Mouse (Mus musculus): ENCODE results near the gene Gm19402. TPM values are rescaled to one million over a fixed set of nuclear protein-coding genes. Genes with fewer than 3 reads are reported as not detected.
"Not testable (repeated sequence)": the region's sequence is repeated elsewhere in the genome, so short reads cannot be mapped to it uniquely, and the experiment has no call there.

The Gm19402 gene
- not detected in 2 replicates for polyA plus RNA-seq (2015; fragmentation: Nextera tagmentation; extraction: Ambion mirVana)

DNA sequence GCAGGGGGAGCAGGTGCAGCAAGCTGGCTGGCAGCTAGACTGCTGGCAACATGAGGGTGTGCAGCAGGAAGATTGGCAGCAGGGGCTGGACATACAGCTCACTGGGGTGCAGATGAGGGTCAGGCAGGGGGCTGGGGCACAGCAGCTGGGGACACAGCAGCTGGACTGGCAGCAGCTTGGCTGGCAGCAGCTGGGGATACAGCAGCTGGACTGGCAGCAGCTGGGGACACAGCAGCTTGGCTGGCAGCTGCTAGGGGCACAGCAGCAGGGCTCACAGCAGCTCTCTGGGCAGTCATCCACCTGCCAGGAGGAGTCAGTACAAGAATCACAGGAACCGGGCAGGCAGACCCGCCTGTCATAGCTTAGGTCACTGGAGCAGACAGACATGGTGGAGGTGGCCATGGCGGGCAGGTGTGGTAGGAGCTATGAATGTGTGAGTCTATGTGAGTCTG is at the start of gene Gm19402:
Gm19402 (minus strand) TSS at position 402 of the 452 bp plus-strand sequence.
- 80% methylated on average over 3 of the region's 3 CpGs for WGBS
- H3K9me3 ChIP-seq (replicated peaks; ENCODE audit: control insufficient read depth, low read length); H3K4me2 ChIP-seq (ENCODE audit: low read depth, low read length); ATAC-seq (replicated peaks; ENCODE audit: extremely low read depth, insufficient read depth, low FRiP score); H3K27ac ChIP-seq (ENCODE audit: low read length); H3K4me1 ChIP-seq (ENCODE audit: control insufficient read depth, insufficient read depth, low read length); H3K4me3 ChIP-seq (ENCODE audit: low read length); H3K36me3 ChIP-seq (ENCODE audit: control insufficient read depth, insufficient read depth); H3K9ac ChIP-seq (ENCODE audit: low read length): not testable (repeated sequence)
- H3K27me3 ChIP-seq (ENCODE audit: control insufficient read depth, insufficient read depth, low read length) = peaks cover 33% of the 10 kb centered on the region

- H3K27me3 ChIP-seq (ENCODE audit: control insufficient read depth, insufficient read depth, low read length) = no peaks in the 10 kb centered on the region
- no peak overlapping the region for H3K27ac ChIP-seq (ENCODE audit: low read length)
- H3K4me2 ChIP-seq (ENCODE audit: low read depth, low read length) = no peak overlapping the region
- H3K4me1 ChIP-seq (ENCODE audit: control insufficient read depth, insufficient read depth, low read length) = no peaks in the 10 kb centered on the region
- H3K9me3 ChIP-seq (replicated peaks; ENCODE audit: control insufficient read depth, low read length) = peaks cover 7% of the 10 kb centered on the region
- H3K4me3 ChIP-seq (ENCODE audit: low read length) = no peak overlapping the region
- 77% methylated on average over 4 of the region's 4 CpGs for WGBS
- H3K36me3 ChIP-seq (ENCODE audit: control insufficient read depth, insufficient read depth) = no peaks in the 10 kb centered on the region
- no peak overlapping the region for H3K9ac ChIP-seq (ENCODE audit: low read length)
- no peak for ATAC-seq (replicated peaks; ENCODE audit: extremely low read depth, insufficient read depth, low FRiP score)
Observed at GRCm38 (mm10) chr10:77738929-77739328, 48.4 kb upstream of the Gm19402 start.

DNA sequence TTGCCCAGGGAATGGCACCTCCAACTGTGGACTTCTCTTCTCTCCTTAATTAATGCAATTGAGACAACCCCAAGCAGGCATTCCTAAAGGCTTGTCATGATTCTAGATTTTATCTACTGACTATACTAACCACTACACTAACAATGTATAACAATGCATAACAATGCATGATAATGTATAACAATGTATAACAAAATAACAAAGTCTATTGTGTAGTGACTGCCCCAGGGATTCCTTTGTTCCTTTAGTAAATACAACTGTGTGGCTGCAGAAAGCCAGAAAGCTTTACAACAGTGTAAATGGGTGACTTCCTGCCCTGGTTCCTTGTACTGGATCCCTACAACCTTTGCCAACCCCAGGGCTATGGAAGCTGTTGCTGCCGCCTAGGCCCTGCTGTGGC is 45.4 kb upstream of the Gm19402 start:
- H3K9me3 ChIP-seq (replicated peaks; ENCODE audit: control insufficient read depth, low read length) = peaks cover 7% of the 10 kb centered on the region
- H3K4me2 ChIP-seq (ENCODE audit: low read depth, low read length) = no peak overlapping the region
- ATAC-seq (replicated peaks; ENCODE audit: extremely low read depth, insufficient read depth, low FRiP score) = no peak
- 76% methylated on average over 1 of the region's 1 CpGs for WGBS
- no peak overlapping the region for H3K9ac ChIP-seq (ENCODE audit: low read length)
- no peak overlapping the region for H3K27ac ChIP-seq (ENCODE audit: low read length)
- no peaks in the 10 kb centered on the region for H3K27me3 ChIP-seq (ENCODE audit: control insufficient read depth, insufficient read depth, low read length)
- no peak overlapping the region for H3K4me3 ChIP-seq (ENCODE audit: low read length)
- H3K4me1 ChIP-seq (ENCODE audit: control insufficient read depth, insufficient read depth, low read length) = no peaks in the 10 kb centered on the region
- no peaks in the 10 kb centered on the region for H3K36me3 ChIP-seq (ENCODE audit: control insufficient read depth, insufficient read depth)

- Histone ChIP-seq H3K9ac (ENCODE audit: low read length) (no peak overlapping the region), H3K4me3 (ENCODE audit: low read length) (no peak overlapping the region), H3K4me2 (ENCODE audit: low read depth, low read length) (no peak overlapping the region), H3K4me1 (ENCODE audit: control insufficient read depth, insufficient read depth, low read length) (no peaks in the 10 kb centered on the region), H3K9me3 (replicated peaks; ENCODE audit: control insufficient read depth, low read length) (no peaks in the 10 kb centered on the region; the same call in 1 of the 2 replicates), H3K27ac (ENCODE audit: low read length) (no peak overlapping the region), H3K27me3 (ENCODE audit: control insufficient read depth, insufficient read depth, low read length) (no peaks in the 10 kb centered on the region), H3K36me3 (ENCODE audit: control insufficient read depth, insufficient read depth) (no peaks in the 10 kb centered on the region)
- no peak for ATAC-seq (replicated peaks; ENCODE audit: extremely low read depth, insufficient read depth, low FRiP score)
- WGBS = 44% methylated on average over 4 of the region's 4 CpGs
Observed at GRCm38 (mm10) chr10:77729241-77729640, 38.7 kb upstream of the Gm19402 start.

- H3K27me3 ChIP-seq (ENCODE audit: control insufficient read depth, insufficient read depth, low read length) = no peaks in the 10 kb centered on the region
- no peaks in the 10 kb centered on the region for H3K4me1 ChIP-seq (ENCODE audit: control insufficient read depth, insufficient read depth, low read length)
- no peak overlapping the region for H3K4me3 ChIP-seq (ENCODE audit: low read length)
- no peak overlapping the region for H3K4me2 ChIP-seq (ENCODE audit: low read depth, low read length)
- no peaks in the 10 kb centered on the region for H3K9me3 ChIP-seq (replicated peaks; ENCODE audit: control insufficient read depth, low read length)
- no peaks in the 10 kb centered on the region for H3K36me3 ChIP-seq (ENCODE audit: control insufficient read depth, insufficient read depth)
- H3K27ac ChIP-seq (ENCODE audit: low read length) = no peak overlapping the region
- ATAC-seq (replicated peaks; ENCODE audit: extremely low read depth, insufficient read depth, low FRiP score) = no peak
- H3K9ac ChIP-seq (ENCODE audit: low read length) = no peak overlapping the region
- 55% methylated on average over 4 of the region's 4 CpGs for WGBS
Observed at GRCm38 (mm10) chr10:77728280-77728679, 37.7 kb upstream of the Gm19402 start.

DNA sequence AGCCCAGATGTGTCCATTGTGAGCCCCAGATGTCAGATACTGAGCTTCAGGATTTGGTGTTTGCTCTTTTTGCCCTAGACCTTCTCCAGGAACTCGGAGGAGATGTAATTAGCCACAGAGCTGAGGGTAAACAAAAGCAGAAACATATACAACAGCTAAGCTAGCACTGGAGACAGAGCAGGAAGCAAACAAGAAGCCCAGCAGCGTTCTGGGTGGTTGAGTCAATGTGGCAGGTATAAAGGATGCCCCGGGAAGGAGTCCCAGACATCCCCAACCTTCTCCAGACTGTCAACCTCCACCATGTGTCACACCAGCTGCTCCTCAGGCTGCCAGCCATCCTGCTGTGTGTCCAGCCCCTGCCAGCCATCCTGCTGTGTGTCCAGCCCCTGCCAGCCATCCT is 35.6 kb upstream of the Gm19402 start, which contains the start of gene Gm10100:
Gm10100 (plus strand) TSS at position 301 of the 400 bp plus-strand sequence.
- ATAC-seq (replicated peaks; ENCODE audit: extremely low read depth, insufficient read depth, low FRiP score) = no peak
- Histone ChIP-seq H3K4me1 (ENCODE audit: control insufficient read depth, insufficient read depth, low read length) (no peaks in the 10 kb centered on the region), H3K36me3 (ENCODE audit: control insufficient read depth, insufficient read depth) (no peaks in the 10 kb centered on the region), H3K9ac (ENCODE audit: low read length) (no peak within 1 kb of the TSS), H3K27ac (ENCODE audit: low read length) (no peak within 1 kb of the TSS), H3K9me3 (replicated peaks; ENCODE audit: control insufficient read depth, low read length) (no peaks in the 10 kb centered on the region), H3K27me3 (ENCODE audit: control insufficient read depth, insufficient read depth, low read length) (no peaks in the 10 kb centered on the region), H3K4me2 (ENCODE audit: low read depth, low read length) (no peak within 1 kb of the TSS), H3K4me3 (ENCODE audit: low read length) (no peak within 1 kb of the TSS)
- 25% methylated on average over 3 of the region's 3 CpGs for whole genome bisulfite sequencing

GRCm38 (mm10) chr10:77724855-77725254 is 34.3 kb upstream of the Gm19402 start:
- Histone ChIP-seq H3K36me3 (ENCODE audit: control insufficient read depth, insufficient read depth) (no peaks in the 10 kb centered on the region), H3K4me2 (ENCODE audit: low read depth, low read length) (no peak overlapping the region), H3K4me1 (ENCODE audit: control insufficient read depth, insufficient read depth, low read length) (no peaks in the 10 kb centered on the region), H3K4me3 (ENCODE audit: low read length) (no peak overlapping the region), H3K27me3 (ENCODE audit: control insufficient read depth, insufficient read depth, low read length) (no peaks in the 10 kb centered on the region), H3K9me3 (replicated peaks; ENCODE audit: control insufficient read depth, low read length) (no peaks in the 10 kb centered on the region), H3K9ac (ENCODE audit: low read length) (no peak overlapping the region), H3K27ac (ENCODE audit: low read length) (no peak overlapping the region)
- no peak for ATAC-seq (replicated peaks; ENCODE audit: extremely low read depth, insufficient read depth, low FRiP score)
- 77% methylated on average over 8 of the region's 8 CpGs for WGBS

DNA sequence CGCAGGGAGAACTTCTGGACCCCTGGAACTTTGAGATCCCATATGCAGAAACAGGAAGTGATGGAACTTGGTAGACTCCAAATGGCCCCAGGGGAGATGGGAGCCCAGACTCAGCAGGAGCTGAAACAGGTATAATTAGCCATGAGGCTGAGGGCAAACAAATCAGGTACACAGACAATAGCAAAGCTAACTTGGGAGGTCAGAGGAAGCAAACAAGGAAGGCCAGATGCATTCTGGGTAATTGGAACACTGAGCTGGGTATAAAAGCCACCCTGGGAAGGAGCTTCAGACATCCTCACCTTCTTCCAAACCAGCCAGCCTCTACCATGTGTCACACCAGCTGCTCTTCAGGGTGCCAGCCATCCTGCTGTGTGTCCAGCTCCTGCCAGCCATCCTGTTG is 29.7 kb upstream of the Gm19402 start, which contains the start of gene Krtap12-1:
Krtap12-1 (plus strand) TSS at position 301 of the 400 bp plus-strand sequence.
- H3K27me3 ChIP-seq (ENCODE audit: control insufficient read depth, insufficient read depth, low read length); H3K9me3 ChIP-seq (replicated peaks; ENCODE audit: control insufficient read depth, low read length); H3K9ac ChIP-seq (ENCODE audit: low read length); H3K4me2 ChIP-seq (ENCODE audit: low read depth, low read length); H3K4me3 ChIP-seq (ENCODE audit: low read length); H3K36me3 ChIP-seq (ENCODE audit: control insufficient read depth, insufficient read depth); ATAC-seq (replicated peaks; ENCODE audit: extremely low read depth, insufficient read depth, low FRiP score); H3K27ac ChIP-seq (ENCODE audit: low read length); H3K4me1 ChIP-seq (ENCODE audit: control insufficient read depth, insufficient read depth, low read length): not testable (repeated sequence)
- WGBS = 65% methylated on average over 1 of the region's 1 CpGs

- Histone ChIP-seq H3K9me3 (replicated peaks; ENCODE audit: control insufficient read depth, low read length) (peaks cover 8% of the 10 kb centered on the region; the same call in 1 of the 2 replicates), H3K4me3 (ENCODE audit: low read length) (no peak within 1 kb of the TSS), H3K27me3 (ENCODE audit: control insufficient read depth, insufficient read depth, low read length) (no peaks in the 10 kb centered on the region), H3K9ac (ENCODE audit: low read length) (no peak within 1 kb of the TSS), H3K4me1 (ENCODE audit: control insufficient read depth, insufficient read depth, low read length) (no peaks in the 10 kb centered on the region), H3K36me3 (ENCODE audit: control insufficient read depth, insufficient read depth) (no peaks in the 10 kb centered on the region), H3K4me2 (ENCODE audit: low read depth, low read length) (no peak within 1 kb of the TSS), H3K27ac (ENCODE audit: low read length) (no peak within 1 kb of the TSS)
- ATAC-seq (replicated peaks; ENCODE audit: extremely low read depth, insufficient read depth, low FRiP score) = no peak
- WGBS = 64% methylated on average over 1 of the region's 1 CpGs
Observed at GRCm38 (mm10) chr10:77715507-77715906, 24.9 kb upstream of the Gm19402 start, which contains the start of gene Gm10142. Gene Gm10142, plus strand, starts transcription at chr10:77715807.
